In genomic region chr11:45852124-45852994, GRCm38 (mm10) we compare ENCODE assay signal across 8 mouse cellular contexts. TPM values are rescaled to one million over a fixed set of nuclear protein-coding genes. Genes with fewer than 3 reads are reported as not detected.
A peak's percentile ranks its signal among the peaks of the same experiment; 100 is the strongest.
DNase-seq lines count a peak whose midpoint lies in the region; ATAC-seq lines count a peak whose summit lies in the region.

No protein-coding gene starts in this region.

- no peaks in the 10 kb centered on the region for H3K9me3 ChIP-seq in forebrain, embryonic 15.5 days
- H3K9me3 ChIP-seq in liver, embryonic 16.5 days (replicated peaks; ENCODE audit: control insufficient read depth, low read length): no peaks in the 10 kb centered on the region
- H3K9me3 ChIP-seq in neural tube, embryonic 12.5 days: no peaks in the 10 kb centered on the region

- H3K4me2 ChIP-seq in forebrain, embryonic 15.5 days (replicated peaks): peak overlapping the region; percentile 54
- H3K4me2 ChIP-seq in liver, embryonic 16.5 days (ENCODE audit: low read depth, low read length): peak overlapping the region; percentile 68
- peak overlapping the region; percentile 79 for H3K4me2 ChIP-seq in neural tube, embryonic 12.5 days (replicated peaks)

- 2% methylated on average over 47 of the region's 58 CpGs for WGBS in forebrain, embryonic 15.5 days
- under 1% methylated on average over 56 of the region's 58 CpGs for WGBS in liver, embryonic 16.5 days (ENCODE audit: insufficient replicate concordance)
- 2% methylated on average over 56 of the region's 58 CpGs for WGBS in neural tube, embryonic 12.5 days

- no peaks in the 10 kb centered on the region for H3K36me3 ChIP-seq in forebrain, embryonic 15.5 days
- no peaks in the 10 kb centered on the region; the same call in 1 of the 2 replicates for H3K36me3 ChIP-seq in liver, embryonic 16.5 days (ENCODE audit: control insufficient read depth, insufficient read depth)
- peaks cover 4% of the 10 kb centered on the region; the same call in 1 of the 2 replicates for H3K36me3 ChIP-seq in neural tube, embryonic 12.5 days

- peak overlapping the region; percentile 54 for H3K27ac ChIP-seq in forebrain, embryonic 15.5 days (replicated peaks)
- peak overlapping the region; percentile 94 for H3K27ac ChIP-seq in liver, embryonic 16.5 days (ENCODE audit: low read length)
- H3K27ac ChIP-seq in neural tube, embryonic 12.5 days: peak overlapping the region; percentile 79

- H3K4me1 ChIP-seq in forebrain, embryonic 15.5 days: peaks cover 27% of the 10 kb centered on the region
- peaks cover 47% of the 10 kb centered on the region for H3K4me1 ChIP-seq in liver, embryonic 16.5 days (ENCODE audit: control insufficient read depth, low read depth, low read length)
- H3K4me1 ChIP-seq in neural tube, embryonic 12.5 days: peaks cover 24% of the 10 kb centered on the region

- peak overlapping the region; percentile 77 for H3K9ac ChIP-seq in forebrain, embryonic 15.5 days (replicated peaks)
- H3K9ac ChIP-seq in liver, embryonic 16.5 days (ENCODE audit: low read depth, low read length): peak overlapping the region; percentile 98
- peak overlapping the region; percentile 91 for H3K9ac ChIP-seq in neural tube, embryonic 12.5 days

- no peaks in the 10 kb centered on the region for H3K27me3 ChIP-seq in forebrain, embryonic 15.5 days
- H3K27me3 ChIP-seq in liver, embryonic 16.5 days (ENCODE audit: control insufficient read depth, insufficient read depth, low read depth, low read length): no peaks in the 10 kb centered on the region
- H3K27me3 ChIP-seq in neural tube, embryonic 12.5 days (replicated peaks): no peaks in the 10 kb centered on the region

- peak; percentile 82 for ATAC-seq in forebrain, embryonic 15.5 days (replicated peaks)
- peak; percentile 58 for ATAC-seq in liver, embryonic 16.5 days (ENCODE audit: low read depth)
- peak; percentile 84 for ATAC-seq in neural tube, embryonic 12.5 days (ENCODE audit: low FRiP score, low read depth)

- peak; percentile 51 to 64 for DNase-seq in heart, adult 18-20 months
- DNase-seq in heart, postnatal 4 days: no peak
- DNase-seq in adrenal gland, postnatal 10 days: peak; percentile 55
- peak; percentile 83 for DNase-seq in induced T-regulatory cell, adult 2 months (ENCODE audit: low read depth)
- peak; percentile 21 to 33 for DNase-seq in urinary bladder, postnatal 36 days (ENCODE audit: low spot score in 2 of 2)

- H3K4me3 ChIP-seq in forebrain, embryonic 15.5 days: peak overlapping the region; percentile 69
- H3K4me3 ChIP-seq in liver, embryonic 16.5 days (ENCODE audit: low read depth, low read length): peak overlapping the region; percentile 96
- peak overlapping the region; percentile 99 for H3K4me3 ChIP-seq in neural tube, embryonic 12.5 days

RNA-seq across cellular contexts. Expression of gene Clint1, which starts 0.5 kb away (rescaled TPM):
- total RNA-seq in heart, adult 18-20 months (2021): 10 to 100 TPM; 46.7 to 47.9 TPM
- 10 to 100 TPM; 52.0 to 53.0 TPM for total RNA-seq in heart, postnatal 4 days (2021)
- total RNA-seq in adrenal gland, postnatal 10 days (2021): 10 to 100 TPM; 59.8 to 64.5 TPM
- 47.4 and 51.1 TPM in 2 replicates for polyA plus RNA-seq in forebrain, embryonic 15.5 days (2015; fragmentation: Nextera tagmentation; extraction: Ambion mirVana)
- 52.2 and 52.8 TPM in 2 replicates for polyA plus RNA-seq in liver, embryonic 16.5 days (2015; fragmentation: Nextera tagmentation; extraction: Ambion mirVana)
- 75.9 and 78.3 TPM in 2 replicates for polyA plus RNA-seq in neural tube, embryonic 12.5 days (2016; fragmentation: Nextera tagmentation; extraction: Ambion mirVana)
